Mouse (Mus musculus): ENCODE data around the gene Cd2bp2. TPM values are rescaled to one million over a fixed set of nuclear protein-coding genes. Genes with fewer than 3 reads are reported as not detected.
A peak's percentile ranks its signal among the peaks of the same experiment; 100 is the strongest.

Cd2bp2 gene
- polyA plus RNA-seq, 1 experiment from 2014 or later = 58.1 TPM

DNA sequence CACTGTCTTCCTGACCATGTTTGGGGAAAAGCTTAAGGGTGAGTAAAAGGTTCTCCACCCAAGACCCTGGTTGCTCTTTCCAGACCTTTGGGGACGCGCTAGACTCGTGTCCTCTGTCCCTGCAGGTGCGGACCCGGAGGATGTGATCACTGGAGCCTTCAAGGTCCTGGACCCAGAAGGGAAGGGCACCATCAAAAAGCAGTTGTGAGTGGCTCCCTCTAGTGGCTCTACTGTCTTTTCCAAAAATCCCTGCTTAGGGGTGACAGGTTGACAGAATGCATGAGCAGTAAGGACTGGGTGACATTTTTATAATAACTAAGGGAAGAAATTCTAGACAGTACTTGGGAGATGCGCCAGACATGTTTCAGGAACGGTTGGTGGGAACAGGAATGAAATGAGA, 17.6 kb upstream of the Cd2bp2 start:
- Histone ChIP-seq H3K4me3 (ENCODE audit: low read depth, low read length) (no peak overlapping the region), H3K27me3 (ENCODE audit: control insufficient read depth, insufficient read depth, low read length) (no peaks in the 10 kb centered on the region), H3K9ac (replicated peaks; ENCODE audit: low read depth, low read length) (no peak overlapping the region), H3K4me2 (ENCODE audit: low read depth, low read length) (no peak overlapping the region), H3K9me3 (ENCODE audit: control insufficient read depth, low read length) (no peaks in the 10 kb centered on the region), H3K4me1 (ENCODE audit: control insufficient read depth, insufficient read depth, low read length) (peaks cover 4% of the 10 kb centered on the region), H3K27ac (ENCODE audit: low read depth, low read length) (no peak overlapping the region), H3K36me3 (ENCODE audit: control insufficient read depth, insufficient read depth, low read length) (no peaks in the 10 kb centered on the region)
- ATAC-seq (ENCODE audit: low read depth) = no peak
- 44% methylated on average over 7 of the region's 7 CpGs for WGBS

DNA sequence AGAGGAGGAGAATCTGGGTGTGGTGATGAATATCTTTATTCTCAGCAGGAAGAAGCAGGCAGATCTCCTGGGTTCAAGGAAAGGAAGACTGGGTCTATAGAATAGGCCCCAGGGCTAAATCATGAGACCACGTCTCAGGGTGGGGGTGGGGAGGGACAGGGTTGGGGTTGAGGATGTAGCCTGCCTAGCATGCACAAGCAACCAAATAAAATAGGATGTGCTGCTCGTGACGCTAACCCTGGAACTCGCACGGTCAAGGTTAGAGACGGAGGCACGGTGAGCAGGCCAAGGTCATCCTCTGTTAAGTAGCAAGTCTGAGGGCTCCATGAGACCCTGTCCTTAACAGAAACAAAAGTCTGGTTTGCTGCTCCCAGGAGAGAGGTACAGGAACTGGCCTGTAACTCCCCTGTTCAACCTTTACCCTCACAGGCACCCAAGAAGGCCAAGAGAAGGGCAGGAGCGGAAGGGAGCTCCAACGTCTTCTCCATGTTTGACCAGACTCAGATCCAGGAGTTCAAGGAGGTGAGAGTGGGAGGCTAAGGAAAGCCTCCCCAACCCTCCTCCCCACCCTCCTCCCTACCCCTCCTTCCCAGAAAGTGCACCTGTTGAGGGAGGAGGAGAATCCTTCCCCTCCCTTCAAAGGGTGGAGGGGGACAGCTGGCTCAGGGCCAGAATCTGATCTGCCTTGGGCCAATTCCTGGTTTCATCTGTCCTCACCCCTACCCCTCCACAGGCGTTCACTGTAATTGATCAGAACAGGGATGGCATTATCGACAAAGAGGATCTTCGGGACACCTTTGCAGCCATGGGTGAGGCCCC, 16.8 kb upstream of the Cd2bp2 start:
- no peaks in the 10 kb centered on the region for H3K36me3 ChIP-seq (ENCODE audit: control insufficient read depth, insufficient read depth, low read length)
- H3K4me2 ChIP-seq (ENCODE audit: low read depth, low read length) = no peak overlapping the region
- 91% methylated on average over 12 of the region's 12 CpGs for WGBS
- H3K27ac ChIP-seq (ENCODE audit: low read depth, low read length) = no peak overlapping the region
- H3K4me1 ChIP-seq (ENCODE audit: control insufficient read depth, insufficient read depth, low read length) = peaks cover 4% of the 10 kb centered on the region
- H3K4me3 ChIP-seq (ENCODE audit: low read depth, low read length) = no peak overlapping the region
- ATAC-seq (ENCODE audit: low read depth) = no peak
- H3K27me3 ChIP-seq (ENCODE audit: control insufficient read depth, insufficient read depth, low read length) = no peaks in the 10 kb centered on the region
- H3K9ac ChIP-seq (replicated peaks; ENCODE audit: low read depth, low read length) = no peak overlapping the region
- H3K9me3 ChIP-seq (ENCODE audit: control insufficient read depth, low read length) = no peaks in the 10 kb centered on the region

DNA sequence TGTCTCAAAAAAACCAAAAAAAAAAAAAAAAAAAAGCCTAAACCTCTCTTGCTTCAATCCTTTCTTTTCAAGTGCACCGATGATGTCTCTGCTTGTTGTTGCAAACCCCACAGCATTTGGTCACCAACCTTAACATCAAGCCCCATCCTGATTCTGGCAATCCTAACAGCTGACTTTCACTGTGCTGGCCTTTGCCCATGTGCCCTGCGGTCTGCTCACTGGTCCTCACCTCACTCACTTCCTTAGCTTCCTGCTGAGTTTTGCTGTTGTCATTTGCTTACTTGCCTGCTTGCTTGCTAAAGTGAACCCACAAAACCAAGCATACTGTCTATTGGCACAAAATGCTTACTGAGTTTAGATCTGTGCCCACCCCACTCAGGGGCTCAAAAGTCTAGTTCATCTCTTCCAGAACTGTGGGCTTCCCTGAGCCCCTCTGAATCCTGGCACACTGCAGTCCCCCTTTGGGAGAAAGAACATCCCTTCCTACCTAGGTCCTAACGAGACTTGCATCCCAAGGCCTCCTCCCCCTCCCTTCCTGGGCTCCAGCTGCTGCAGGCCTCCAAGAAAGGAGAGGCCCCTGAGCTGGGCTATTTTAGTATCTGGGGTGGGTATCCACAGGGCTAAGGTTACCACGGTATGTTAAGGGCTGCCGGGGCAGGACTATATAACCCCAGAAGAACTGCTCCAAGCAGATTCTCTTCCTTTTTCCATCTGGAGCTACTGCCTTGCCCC, 15.3 kb upstream of the Cd2bp2 start:
- no peak for ATAC-seq (ENCODE audit: low read depth)
- Histone ChIP-seq H3K9me3 (ENCODE audit: control insufficient read depth, low read length) (no peaks in the 10 kb centered on the region), H3K4me3 (ENCODE audit: low read depth, low read length) (no peak overlapping the region), H3K27me3 (ENCODE audit: control insufficient read depth, insufficient read depth, low read length) (no peaks in the 10 kb centered on the region), H3K9ac (replicated peaks; ENCODE audit: low read depth, low read length) (no peak overlapping the region), H3K4me2 (ENCODE audit: low read depth, low read length) (no peak overlapping the region), H3K4me1 (ENCODE audit: control insufficient read depth, insufficient read depth, low read length) (peaks cover 14% of the 10 kb centered on the region), H3K27ac (ENCODE audit: low read depth, low read length) (no peak overlapping the region), H3K36me3 (ENCODE audit: control insufficient read depth, insufficient read depth, low read length) (no peaks in the 10 kb centered on the region)
- WGBS = 62% methylated on average over 5 of the region's 5 CpGs

- no peak overlapping the region for H3K4me2 ChIP-seq (ENCODE audit: low read depth, low read length)
- H3K9me3 ChIP-seq (ENCODE audit: control insufficient read depth, low read length) = no peaks in the 10 kb centered on the region
- H3K4me1 ChIP-seq (ENCODE audit: control insufficient read depth, insufficient read depth, low read length) = peaks cover 21% of the 10 kb centered on the region
- H3K4me3 ChIP-seq (ENCODE audit: low read depth, low read length) = no peak overlapping the region
- H3K36me3 ChIP-seq (ENCODE audit: control insufficient read depth, insufficient read depth, low read length) = no peaks in the 10 kb centered on the region
- no peaks in the 10 kb centered on the region for H3K27me3 ChIP-seq (ENCODE audit: control insufficient read depth, insufficient read depth, low read length)
- 93% methylated on average over 4 of the region's 4 CpGs for WGBS
- no peak for ATAC-seq (ENCODE audit: low read depth)
- no peak overlapping the region for H3K9ac ChIP-seq (replicated peaks; ENCODE audit: low read depth, low read length)
- no peak overlapping the region for H3K27ac ChIP-seq (ENCODE audit: low read depth, low read length)
These were observed 14.4 kb upstream of the Cd2bp2 start for GRCm38 (mm10) chr7:127210266-127210665.

- Histone ChIP-seq H3K4me3 (ENCODE audit: low read depth, low read length) (no peak overlapping the region; the same call in 1 of the 2 replicates), H3K27me3 (ENCODE audit: control insufficient read depth, insufficient read depth, low read length) (no peaks in the 10 kb centered on the region), H3K4me2 (ENCODE audit: low read depth, low read length) (peak overlapping the region; percentile 66), H3K4me1 (ENCODE audit: control insufficient read depth, insufficient read depth, low read length) (peaks cover 25% of the 10 kb centered on the region), H3K9me3 (ENCODE audit: control insufficient read depth, low read length) (no peaks in the 10 kb centered on the region), H3K27ac (ENCODE audit: low read depth, low read length) (no peak overlapping the region; the same call in 1 of the 2 replicates), H3K9ac (replicated peaks; ENCODE audit: low read depth, low read length) (no peak overlapping the region), H3K36me3 (ENCODE audit: control insufficient read depth, insufficient read depth, low read length) (no peaks in the 10 kb centered on the region)
- 80% methylated on average over 5 of the region's 5 CpGs for WGBS
- ATAC-seq (ENCODE audit: low read depth) = no peak
These were observed 14.0 kb upstream of the Cd2bp2 start for GRCm38 (mm10) chr7:127209851-127210250.

DNA sequence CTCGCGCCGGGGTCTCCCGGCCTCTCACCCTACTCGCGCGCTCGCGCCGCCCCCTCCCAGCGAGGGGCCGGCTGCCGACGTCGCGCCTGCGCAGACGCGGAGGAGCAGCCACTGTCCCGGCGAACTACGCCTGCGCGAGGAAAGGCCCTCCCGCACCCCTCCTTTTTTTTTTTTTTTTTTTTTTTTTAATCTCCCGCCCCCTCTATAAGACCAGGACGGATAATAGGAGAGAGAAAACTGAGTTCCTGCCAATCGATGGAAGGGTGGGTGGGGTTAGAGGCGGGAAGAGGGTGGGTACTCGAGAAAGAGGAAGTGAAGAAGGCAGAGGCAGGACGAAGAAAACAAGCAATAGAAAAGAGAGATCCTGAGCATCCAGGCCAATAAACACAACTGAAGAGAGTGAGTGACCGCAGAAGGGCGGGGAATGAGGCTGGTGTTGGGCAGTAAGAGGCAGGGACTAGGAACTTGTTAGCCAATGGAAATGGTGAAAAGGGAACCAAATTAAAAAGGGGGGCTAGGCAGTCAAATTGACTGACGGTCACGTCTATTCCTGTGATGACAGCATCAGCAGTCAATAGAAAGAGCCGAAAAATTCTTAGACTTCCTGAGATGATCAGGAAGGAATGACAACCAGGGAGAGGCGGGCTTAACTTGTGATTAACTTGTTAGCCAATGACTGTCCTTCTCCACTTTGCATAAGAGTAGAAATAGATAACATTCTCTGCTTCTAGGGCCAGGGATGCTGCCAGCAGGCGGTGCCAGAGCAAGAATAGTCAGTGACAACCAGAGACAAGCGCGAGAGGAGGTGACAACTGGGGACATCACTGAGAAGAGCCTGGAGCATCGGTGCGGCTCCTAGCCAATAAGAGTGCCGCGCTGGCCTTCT, 12.9 kb upstream of the Cd2bp2 start, which contains the start of gene Mylpf:
TSS of gene Mylpf (plus strand) at position 338 of the 886 bp plus-strand sequence.
- peak within 1 kb of the TSS; percentile 90 for H3K4me3 ChIP-seq (ENCODE audit: low read depth, low read length)
- H3K9me3 ChIP-seq (ENCODE audit: control insufficient read depth, low read length) = no peaks in the 10 kb centered on the region
- H3K4me2 ChIP-seq (ENCODE audit: low read depth, low read length) = peak within 1 kb of the TSS; percentile 100
- under 1% methylated on average over 25 of the region's 44 CpGs for WGBS
- H3K9ac ChIP-seq (replicated peaks; ENCODE audit: low read depth, low read length) = peak within 1 kb of the TSS; percentile 81
- peaks cover 25% of the 10 kb centered on the region for H3K4me1 ChIP-seq (ENCODE audit: control insufficient read depth, insufficient read depth, low read length)
- H3K36me3 ChIP-seq (ENCODE audit: control insufficient read depth, insufficient read depth, low read length) = no peaks in the 10 kb centered on the region
- no peaks in the 10 kb centered on the region for H3K27me3 ChIP-seq (ENCODE audit: control insufficient read depth, insufficient read depth, low read length)
- peak; percentile 95 for ATAC-seq (ENCODE audit: low read depth)
- H3K27ac ChIP-seq (ENCODE audit: low read depth, low read length) = peak within 1 kb of the TSS; percentile 77

- peaks cover 2% of the 10 kb centered on the region; the same call in 1 of the 2 replicates for H3K36me3 ChIP-seq (ENCODE audit: control insufficient read depth, insufficient read depth, low read length)
- peak; percentile 4; the same call in 1 of the 2 replicates for ATAC-seq (ENCODE audit: low read depth)
- H3K9me3 ChIP-seq (ENCODE audit: control insufficient read depth, low read length) = no peaks in the 10 kb centered on the region
- peak within 1 kb of the TSS; percentile 77 for H3K27ac ChIP-seq (ENCODE audit: low read depth, low read length)
- peaks cover 25% of the 10 kb centered on the region for H3K4me1 ChIP-seq (ENCODE audit: control insufficient read depth, insufficient read depth, low read length)
- H3K4me3 ChIP-seq (ENCODE audit: low read depth, low read length) = peak within 1 kb of the TSS; percentile 90
- under 1% methylated on average over 35 of the region's 44 CpGs for WGBS
- H3K4me2 ChIP-seq (ENCODE audit: low read depth, low read length) = peak within 1 kb of the TSS; percentile 100
- no peaks in the 10 kb centered on the region for H3K27me3 ChIP-seq (ENCODE audit: control insufficient read depth, insufficient read depth, low read length)
- H3K9ac ChIP-seq (replicated peaks; ENCODE audit: low read depth, low read length) = peak within 1 kb of the TSS; percentile 81
These were observed 12.4 kb upstream of the Cd2bp2 start, which contains the start of gene Tbc1d10b for GRCm38 (mm10) chr7:127208295-127208552. Gene Tbc1d10b (minus strand): TSS chr7:127208468.

- Histone ChIP-seq H3K9ac (replicated peaks; ENCODE audit: low read depth, low read length) (peak overlapping the region; percentile 81), H3K9me3 (ENCODE audit: control insufficient read depth, low read length) (no peaks in the 10 kb centered on the region), H3K27ac (ENCODE audit: low read depth, low read length) (peak overlapping the region; percentile 77), H3K4me2 (ENCODE audit: low read depth, low read length) (peak overlapping the region; percentile 100), H3K4me3 (ENCODE audit: low read depth, low read length) (peak overlapping the region; percentile 90), H3K4me1 (ENCODE audit: control insufficient read depth, insufficient read depth, low read length) (peaks cover 25% of the 10 kb centered on the region), H3K27me3 (ENCODE audit: control insufficient read depth, insufficient read depth, low read length) (no peaks in the 10 kb centered on the region), H3K36me3 (ENCODE audit: control insufficient read depth, insufficient read depth, low read length) (peaks cover 8% of the 10 kb centered on the region)
- WGBS = under 1% methylated on average over 52 of the region's 53 CpGs
- ATAC-seq (ENCODE audit: low read depth) = peak; percentile 7; the same call in 1 of the 2 replicates
These were observed 11.8 kb upstream of the Cd2bp2 start for GRCm38 (mm10) chr7:127207374-127208294.
